Mouse (Mus musculus) limb, embryonic 12.5 days (tissue): Measurements from ENCODE around the gene Uhrf1bp1l. TPM values are rescaled to one million over a fixed set of nuclear protein-coding genes. Genes with fewer than 3 reads are reported as not detected.

Source experiments
- ATAC-seq: fragments of 200-750 bp; cut with Nextera tagmentation; 2 replicates; pipeline ENCODE4 v1.8.0; 2017; ENCODE audit warnings: low read depth, moderate TSS enrichment; ENCODE audit not compliant: insufficient number of reproducible peaks, insufficient read depth, low FRiP score, low TSS enrichment
- H3K27ac ChIP-seq: fragments of 300-500 bp; sonication (generic); 2 replicates; pipeline ENCODE4 v1.5.1; 2016; ENCODE audit warnings: mild to moderate bottlenecking, moderate library complexity
- H3K27me3 ChIP-seq: fragments of 300-500 bp; sonication (generic); 2 replicates; pipeline ENCODE4 v1.6.1; 2016; ENCODE audit warnings: mild to moderate bottlenecking, moderate library complexity
- H3K36me3 ChIP-seq: fragments of 300-500 bp; sonication (generic); 2 replicates; pipeline ENCODE4 v1.6.1; 2016; ENCODE audit warnings: mild to moderate bottlenecking, moderate library complexity
- H3K4me1 ChIP-seq: fragments of 300-500 bp; sonication (generic); replicated peaks from 2 replicates; pipeline ENCODE4 v1.6.1; 2016
- H3K4me2 ChIP-seq: fragments of 300-500 bp; sonication (generic); 2 replicates; pipeline ENCODE4 v1.6.1; 2016; ENCODE audit warnings: mild to moderate bottlenecking, moderate library complexity
- H3K4me3 ChIP-seq: fragments of 300-500 bp; sonication (generic); replicated peaks from 2 replicates; pipeline ENCODE4 v1.5.1; 2016; ENCODE audit warnings: mild to moderate bottlenecking
- H3K9ac ChIP-seq: fragments of 300-500 bp; sonication (generic); replicated peaks from 2 replicates; pipeline ENCODE4 v1.6.1; 2016; ENCODE audit warnings: mild to moderate bottlenecking, moderate library complexity
- H3K9me3 ChIP-seq: fragments of 300-500 bp; sonication (generic); 2 replicates; pipeline ENCODE4 v1.6.1; 2016; ENCODE audit warnings: mild to moderate bottlenecking, moderate library complexity
- WGBS: fragments of 180-500 bp; shearing (Covaris S2); methylation state at CpG from one replicate; pipeline ENCODE4 v1.1.7; 2016; 5-methylcytosine and 5-hydroxymethylcytosine counted together
- polyA plus RNA-seq: library from polyadenylated mRNA; unstranded; fragments of >200 nt; fragmentation: Nextera tagmentation; extraction: Ambion mirVana; gene quantifications from 2 replicates; pipeline ENCODE4 v1.2.1, GENCODE M21; 2016

Gene Uhrf1bp1l
- polyA plus RNA-seq, 1 experiment from 2014 or later = 29.5 TPM

- Histone ChIP-seq H3K9ac (peak overlapping the region; percentile 90), H3K4me1 (peaks cover 11% of the 10 kb centered on the region), H3K27me3 (no peaks in the 10 kb centered on the region), H3K36me3 (no peaks in the 10 kb centered on the region), H3K27ac (peak overlapping the region; percentile 94), H3K9me3 (0 out of 2 replicates have a peak, but pooled peaks cover 3% of the 10 kb centered on the region), H3K4me3 (peak overlapping the region; percentile 89), H3K4me2 (peak overlapping the region; percentile 61)
- no peak for ATAC-seq
- WGBS = under 1% methylated on average over 14 of the region's 14 CpGs
Observed at GRCm38 (mm10) chr10:89745666-89746020, 852 bp downstream of the Uhrf1bp1l start.

GRCm38 (mm10) chr10:89746581-89746980, 1.8 kb downstream of the Uhrf1bp1l start:
- Histone ChIP-seq H3K4me1 (peaks cover 11% of the 10 kb centered on the region), H3K9ac (no peak overlapping the region), H3K4me3 (no peak overlapping the region), H3K4me2 (peak overlapping the region; percentile 36; the same call in 1 of the 2 replicates), H3K9me3 (0 out of 2 replicates have a peak, but pooled peaks cover 3% of the 10 kb centered on the region), H3K36me3 (no peaks in the 10 kb centered on the region), H3K27ac (no peak overlapping the region), H3K27me3 (no peaks in the 10 kb centered on the region)
- no peak for ATAC-seq
- WGBS = 87% methylated on average over 3 of the region's 3 CpGs

- 86% methylated on average over 8 of the region's 8 CpGs for WGBS
- ATAC-seq = no peak
Observed at GRCm38 (mm10) chr10:89747221-89747905, 2.6 kb downstream of the Uhrf1bp1l start.

GRCm38 (mm10) chr10:89747911-89748310, 3.1 kb downstream of the Uhrf1bp1l start:
- Histone ChIP-seq H3K36me3 (no peaks in the 10 kb centered on the region), H3K4me1 (peaks cover 11% of the 10 kb centered on the region), H3K9me3 (0 out of 2 replicates have a peak, but pooled peaks cover 3% of the 10 kb centered on the region), H3K4me2 (no peak overlapping the region), H3K27me3 (no peaks in the 10 kb centered on the region), H3K9ac (no peak overlapping the region), H3K27ac (no peak overlapping the region), H3K4me3 (no peak overlapping the region)
- WGBS = 94% methylated on average over 1 of the region's 1 CpGs
- ATAC-seq = no peak

More at GRCm38 (mm10) chr10:89747221-89747905, 2.6 kb downstream of the Uhrf1bp1l start:
- Histone ChIP-seq H3K4me1 (peaks cover 11% of the 10 kb centered on the region), H3K27ac (no peak overlapping the region), H3K4me3 (no peak overlapping the region), H3K4me2 (no peak overlapping the region), H3K27me3 (no peaks in the 10 kb centered on the region), H3K9me3 (0 out of 2 replicates have a peak, but pooled peaks cover 3% of the 10 kb centered on the region), H3K9ac (no peak overlapping the region), H3K36me3 (no peaks in the 10 kb centered on the region)

- no peaks in the 10 kb centered on the region for H3K36me3 ChIP-seq
- H3K9me3 ChIP-seq = 0 out of 2 replicates have a peak, but pooled peaks cover 3% of the 10 kb centered on the region
- H3K4me3 ChIP-seq = no peak overlapping the region
- no peak overlapping the region for H3K4me2 ChIP-seq
- peaks cover 11% of the 10 kb centered on the region for H3K4me1 ChIP-seq
- no peak overlapping the region for H3K9ac ChIP-seq
- no peaks in the 10 kb centered on the region for H3K27me3 ChIP-seq
- no peak for ATAC-seq
- H3K27ac ChIP-seq = no peak overlapping the region
- 91% methylated on average over 2 of the region's 2 CpGs for WGBS
Observed at GRCm38 (mm10) chr10:89748619-89749018, 3.8 kb downstream of the Uhrf1bp1l start.

GRCm38 (mm10) chr10:89751069-89751468, 6.3 kb downstream of the Uhrf1bp1l start:
- 82% methylated on average over 5 of the region's 5 CpGs for WGBS
- Histone ChIP-seq H3K36me3 (no peaks in the 10 kb centered on the region), H3K4me1 (peaks cover 11% of the 10 kb centered on the region), H3K27ac (no peak overlapping the region), H3K27me3 (no peaks in the 10 kb centered on the region), H3K9me3 (0 out of 2 replicates have a peak, but pooled peaks cover 3% of the 10 kb centered on the region), H3K9ac (no peak overlapping the region), H3K4me2 (no peak overlapping the region), H3K4me3 (no peak overlapping the region)
- ATAC-seq = no peak

- peaks cover 6% of the 10 kb centered on the region; the same call in 1 of the 2 replicates for H3K36me3 ChIP-seq
- 87% methylated on average over 4 of the region's 4 CpGs for WGBS
Observed at GRCm38 (mm10) chr10:89755231-89755630, 10.4 kb downstream of the Uhrf1bp1l start.

GRCm38 (mm10) chr10:89760772-89761171, 16.0 kb downstream of the Uhrf1bp1l start:
- Histone ChIP-seq H3K36me3 (peaks cover 6% of the 10 kb centered on the region; the same call in 1 of the 2 replicates), H3K4me3 (no peak overlapping the region), H3K9ac (no peak overlapping the region), H3K4me2 (no peak overlapping the region), H3K27me3 (no peaks in the 10 kb centered on the region), H3K4me1 (no peaks in the 10 kb centered on the region), H3K9me3 (no peaks in the 10 kb centered on the region), H3K27ac (no peak overlapping the region)
- 61% methylated on average over 5 of the region's 5 CpGs for WGBS
- no peak for ATAC-seq

More at GRCm38 (mm10) chr10:89755231-89755630, 10.4 kb downstream of the Uhrf1bp1l start:
- H3K4me2 ChIP-seq = no peak overlapping the region
- no peak overlapping the region for H3K27ac ChIP-seq
- H3K9me3 ChIP-seq = no peaks in the 10 kb centered on the region
- no peak for ATAC-seq
- no peak overlapping the region for H3K9ac ChIP-seq
- H3K4me3 ChIP-seq = no peak overlapping the region
- no peaks in the 10 kb centered on the region for H3K4me1 ChIP-seq
- no peaks in the 10 kb centered on the region for H3K27me3 ChIP-seq

GRCm38 (mm10) chr10:89764457-89765121, 19.8 kb downstream of the Uhrf1bp1l start:
- H3K4me1 ChIP-seq = no peaks in the 10 kb centered on the region
- no peak overlapping the region for H3K9ac ChIP-seq
- H3K4me3 ChIP-seq = no peak overlapping the region
- ATAC-seq = no peak
- H3K27ac ChIP-seq = no peak overlapping the region
- no peaks in the 10 kb centered on the region for H3K9me3 ChIP-seq
- WGBS = 86% methylated on average over 9 of the region's 9 CpGs
- H3K4me2 ChIP-seq = no peak overlapping the region
- no peaks in the 10 kb centered on the region for H3K27me3 ChIP-seq
- H3K36me3 ChIP-seq = no peaks in the 10 kb centered on the region

- Histone ChIP-seq H3K4me1 (no peaks in the 10 kb centered on the region), H3K9ac (no peak overlapping the region), H3K36me3 (no peaks in the 10 kb centered on the region), H3K27ac (no peak overlapping the region), H3K4me3 (no peak overlapping the region), H3K27me3 (no peaks in the 10 kb centered on the region), H3K9me3 (no peaks in the 10 kb centered on the region), H3K4me2 (no peak overlapping the region)
- ATAC-seq = no peak
- WGBS = 90% methylated on average over 11 of the region's 11 CpGs
Observed at GRCm38 (mm10) chr10:89765790-89766714, 21.3 kb downstream of the Uhrf1bp1l start.
